ENCODE assay signal across 8 mouse cellular contexts in genomic region chr2:27858348-27858903, GRCm38 (mm10). TPM values are rescaled to one million over a fixed set of nuclear protein-coding genes. Genes with fewer than 3 reads are reported as not detected.
DNase-seq lines count a peak whose midpoint lies in the region; ATAC-seq lines count a peak whose summit lies in the region.

No protein-coding gene starts in this region.

- peak; percentile 10 for DNase-seq in R1 (ENCODE audit: low read depth, low spot score)
- DNase-seq in brain, adult 2 months (ENCODE audit: low read depth, low spot score), result peak; percentile 29
- DNase-seq in heart, embryonic 10.5 days (ENCODE audit: low spot score), result no peak
- peak; percentile 35 for DNase-seq in limb, embryonic 11.5 days (ENCODE audit: low spot score)
- DNase-seq in skeletal muscle tissue, adult 2 months (ENCODE audit: low read depth, low spot score), result peak; percentile 69
- DNase-seq in left cerebral cortex, postnatal 25 days (ENCODE audit: low spot score in 2 of 2), result no peak
- no peak for DNase-seq in spleen, adult 18-20 months

- H3K4me1 ChIP-seq in heart, embryonic 10.5 days, result peaks cover 55% of the 10 kb centered on the region
- H3K4me1 ChIP-seq in limb, embryonic 11.5 days (ENCODE audit: control insufficient read depth, insufficient read depth, low read length), result peaks cover 12% of the 10 kb centered on the region; the same call in 1 of the 2 replicates

- 0 out of 2 replicates have a peak overlapping the region, but pooled peaks have one; percentile 5 for H3K4me2 ChIP-seq in limb, embryonic 11.5 days (ENCODE audit: low read depth, severe bottlenecking)

- H3K9me3 ChIP-seq in heart, embryonic 10.5 days, result no peaks in the 10 kb centered on the region
- H3K9me3 ChIP-seq in limb, embryonic 11.5 days (ENCODE audit: control insufficient read depth, low read length), result no peaks in the 10 kb centered on the region

- intact Hi-C loops in left cerebral cortex, postnatal 25 days (cut with DNase I), result no loop called here

- H3K27me3 ChIP-seq in heart, embryonic 10.5 days (ENCODE audit: insufficient read depth, poor library complexity, severe bottlenecking), result peaks cover 9% of the 10 kb centered on the region; the same call in 1 of the 2 replicates
- no peaks in the 10 kb centered on the region for H3K27me3 ChIP-seq in limb, embryonic 11.5 days (ENCODE audit: control insufficient read depth, insufficient read depth, low read length)

- no peak overlapping the region for H3K4me3 ChIP-seq in heart, embryonic 10.5 days
- H3K4me3 ChIP-seq in limb, embryonic 11.5 days (ENCODE audit: low read depth, low read length), result no peak overlapping the region

- no peak for ATAC-seq in limb, embryonic 11.5 days (ENCODE audit: insufficient number of reproducible peaks, low FRiP score, low TSS enrichment, low read depth)
- ATAC-seq in granulocyte monocyte progenitor cell, adult 5-6 weeks (replicated peaks; ENCODE audit: poor library complexity, severe bottlenecking), result no peak

- H3K36me3 ChIP-seq in heart, embryonic 10.5 days, result no peaks in the 10 kb centered on the region
- H3K36me3 ChIP-seq in limb, embryonic 11.5 days (ENCODE audit: control insufficient read depth, insufficient read depth, low read length), result no peaks in the 10 kb centered on the region

- H3K27ac ChIP-seq in heart, embryonic 10.5 days, result peak overlapping the region; percentile 86
- H3K27ac ChIP-seq in limb, embryonic 11.5 days (replicated peaks; ENCODE audit: low read depth, low read length), result no peak overlapping the region

- H3K9ac ChIP-seq in limb, embryonic 11.5 days (ENCODE audit: low read length), result 0 out of 2 replicates have a peak overlapping the region, but pooled peaks have one; percentile 14

- WGBS in heart, embryonic 10.5 days, result 8% methylated on average over 9 of the region's 9 CpGs
- whole genome bisulfite sequencing in limb, embryonic 11.5 days, result 47% methylated on average over 9 of the region's 9 CpGs

RNA-seq across cellular contexts. Expression of gene Col5a1, which starts 27.8 kb away (rescaled TPM):
- 31.3 and 37.4 TPM in 2 replicates for polyA plus RNA-seq in heart, embryonic 10.5 days (2016; fragmentation: Nextera tagmentation; extraction: Ambion mirVana)
- polyA plus RNA-seq in limb, embryonic 11.5 days (2014; fragmentation: Nextera tagmentation; extraction: Ambion mirVana), result 28.3 and 28.5 TPM in 2 replicates
- total RNA-seq in left cerebral cortex, postnatal 25 days (2021), result 1 to 10 TPM; 6.9 to 7.0 TPM
- not detected in 2 replicates for total RNA-seq in granulocyte monocyte progenitor cell, adult 5-6 weeks (2014; fragmentation: Nextera tagmentation)
- total RNA-seq in granulocyte monocyte progenitor cell, adult 5-6 weeks (2017), result not detected in 2 replicates

Comparison
In these comparisons a context has a peak if more than half of its experiments do, and no peak if none do; other contexts are left out.
1. DNase-seq: peak in R1 (single experiment), brain, adult 2 months (single experiment), limb, embryonic 11.5 days (single experiment) and skeletal muscle tissue, adult 2 months (single experiment); none in heart, embryonic 10.5 days (single experiment), left cerebral cortex, postnatal 25 days (0 of 2) and spleen, adult 18-20 months (0 of 2).
2. RNA of gene Col5a1, which starts 27.8 kb away (total RNA-seq): 6.9 to 7.0 TPM in left cerebral cortex, postnatal 25 days; not detected in granulocyte monocyte progenitor cell, adult 5-6 weeks; every median in the first group is over 4 times any median in the second.